Mouse (Mus musculus): ENCODE data around the gene Ssna1.
A peak's percentile ranks its signal among the peaks of the same experiment; 100 is the strongest.
"Not testable (repeated sequence)": the region's sequence is repeated elsewhere in the genome, so short reads cannot be mapped to it uniquely, and the experiment has no call there.

The Ssna1 gene

GRCm38 (mm10) chr2:25257250-25257649, 15.0 kb downstream of the Ssna1 start:
- not testable (repeated sequence) for DNase-seq

- DNase-seq, result peak; percentile 78
These were observed 15.7 kb downstream of the Ssna1 start for GRCm38 (mm10) chr2:25256443-25257109.

GRCm38 (mm10) chr2:25255284-25255779, 16.9 kb downstream of the Ssna1 start, which contains the start of gene Tmem203:
Gene Tmem203 (plus strand): TSS chr2:25255439.
- DNase-seq, result peak; percentile 94

- peak; percentile 51 for DNase-seq
These were observed 19.9 kb downstream of the Ssna1 start for GRCm38 (mm10) chr2:25252331-25252730.

- DNase-seq, result no peak
These were observed 25.8 kb downstream of the Ssna1 start, which contains the start of gene AL732309.1 for GRCm38 (mm10) chr2:25246183-25247072. Gene AL732309.1 (minus strand): TSS chr2:25246863.

GRCm38 (mm10) chr2:25244144-25244543, 28.1 kb downstream of the Ssna1 start:
- DNase-seq, result no peak

GRCm38 (mm10) chr2:25243342-25243741, 28.9 kb downstream of the Ssna1 start:
- DNase-seq, result no peak

- DNase-seq, result peak; percentile 43
These were observed 30.1 kb downstream of the Ssna1 start, which contains the start of the genes Rnf208 and Cysrt1 for GRCm38 (mm10) chr2:25242101-25242506. Gene Rnf208 (plus strand): TSS chr2:25242255. Gene Cysrt1 (minus strand): TSS chr2:25242452.

GRCm38 (mm10) chr2:25241438-25241775, 30.8 kb downstream of the Ssna1 start:
- no peak for DNase-seq

- DNase-seq, result peak; percentile 86
These were observed 31.4 kb downstream of the Ssna1 start for GRCm38 (mm10) chr2:25240723-25241437.

- no peak for DNase-seq
These were observed 31.9 kb downstream of the Ssna1 start for GRCm38 (mm10) chr2:25240310-25240709.

GRCm38 (mm10) chr2:25239766-25240165, 32.5 kb downstream of the Ssna1 start:
- no peak for DNase-seq

GRCm38 (mm10) chr2:25238106-25238505, 34.1 kb downstream of the Ssna1 start:
- DNase-seq, result no peak

GRCm38 (mm10) chr2:25237522-25237921, 34.7 kb downstream of the Ssna1 start:
- DNase-seq, result peak; percentile 70

GRCm38 (mm10) chr2:25236614-25237013, 35.6 kb downstream of the Ssna1 start, which contains the start of gene Rnf224:
Gene Rnf224 (minus strand): TSS chr2:25236787.
- DNase-seq, result no peak

- peak; percentile 50 for DNase-seq
These were observed 37.6 kb downstream of the Ssna1 start for GRCm38 (mm10) chr2:25234551-25235220.

GRCm38 (mm10) chr2:25234050-25234449, 38.2 kb downstream of the Ssna1 start, which contains the start of gene Slc34a3:
Gene Slc34a3 (minus strand): TSS chr2:25234364.
- peak; percentile 61 for DNase-seq

- DNase-seq, result no peak
These were observed 38.8 kb downstream of the Ssna1 start for GRCm38 (mm10) chr2:25233421-25233820.

- no peak for DNase-seq
These were observed 41.2 kb downstream of the Ssna1 start for GRCm38 (mm10) chr2:25231038-25231437.

- DNase-seq, result no peak
These were observed 41.7 kb downstream of the Ssna1 start for GRCm38 (mm10) chr2:25230581-25230980.

GRCm38 (mm10) chr2:25229582-25229981, 42.7 kb downstream of the Ssna1 start:
- no peak for DNase-seq

GRCm38 (mm10) chr2:25228995-25229530, 43.2 kb downstream of the Ssna1 start:
- no peak for DNase-seq

Measured in kidney, postnatal 10 days (tissue).